Mouse (Mus musculus): ENCODE results near the gene Fkrp.

Fkrp gene

DNA sequence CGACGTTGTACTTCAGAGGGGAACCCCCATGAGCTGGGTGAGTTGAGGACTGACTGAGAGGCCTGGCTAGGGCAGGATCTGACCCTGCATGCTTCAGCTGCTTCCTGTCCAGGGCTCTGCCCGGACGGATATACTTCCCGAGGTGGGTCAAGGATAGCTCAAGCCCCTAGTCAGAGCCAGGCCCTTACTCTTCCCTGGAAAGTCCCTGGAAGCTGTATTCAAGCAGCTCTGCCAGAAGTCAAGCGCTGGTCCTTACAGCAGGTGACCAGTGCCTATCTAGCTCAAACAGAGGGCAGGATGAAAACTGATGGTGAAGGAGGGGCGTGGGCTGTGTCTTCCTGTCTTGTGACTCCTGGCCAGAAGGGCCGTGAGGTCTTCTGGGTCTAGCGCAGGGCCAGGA lies 13.9 kb upstream of the Fkrp start:
- no peak for DNase-seq (ENCODE audit: low spot score)

DNA sequence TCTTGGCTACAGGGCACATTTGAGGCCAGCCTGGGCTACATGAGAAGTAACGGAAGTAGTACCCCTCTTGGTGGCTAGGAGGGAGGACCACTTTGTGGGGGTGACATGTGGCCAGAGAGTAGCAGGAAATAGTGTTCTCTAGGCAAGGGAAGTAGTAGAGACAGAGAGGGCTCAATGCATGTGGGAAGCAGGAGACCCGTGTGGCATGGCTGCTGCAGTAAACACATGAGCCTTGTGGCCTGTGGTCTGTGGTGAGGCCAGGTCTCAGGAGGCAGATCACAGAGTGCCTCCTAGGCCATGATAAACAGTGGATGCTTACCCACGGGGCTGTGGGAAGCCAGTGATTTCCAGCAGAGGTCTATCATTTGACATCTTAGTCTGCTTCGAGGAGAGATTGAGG lies 10.7 kb upstream of the Fkrp start:
- no peak for DNase-seq (ENCODE audit: low spot score)

DNA sequence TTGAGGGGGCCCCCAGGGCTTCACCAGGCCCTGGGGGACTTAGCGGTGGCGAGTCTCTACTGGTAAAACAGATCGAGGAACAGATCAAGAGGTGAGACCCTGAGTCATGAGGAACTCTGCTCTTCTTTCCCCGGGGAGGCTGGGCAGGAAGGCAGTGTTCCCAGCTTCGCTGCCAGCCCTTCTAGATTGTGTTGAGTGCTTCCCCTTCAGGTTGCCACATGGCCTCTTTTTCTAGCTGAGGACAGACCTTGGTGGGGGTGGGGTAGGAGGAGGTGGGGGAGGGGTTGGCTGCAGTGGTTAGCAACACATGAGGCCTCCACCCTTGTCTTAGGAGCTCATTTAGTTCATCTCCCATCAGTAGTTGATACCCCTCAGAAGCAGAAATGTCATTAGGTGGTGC lies 10.0 kb upstream of the Fkrp start:
- DNase-seq (ENCODE audit: low spot score) = no peak

DNA sequence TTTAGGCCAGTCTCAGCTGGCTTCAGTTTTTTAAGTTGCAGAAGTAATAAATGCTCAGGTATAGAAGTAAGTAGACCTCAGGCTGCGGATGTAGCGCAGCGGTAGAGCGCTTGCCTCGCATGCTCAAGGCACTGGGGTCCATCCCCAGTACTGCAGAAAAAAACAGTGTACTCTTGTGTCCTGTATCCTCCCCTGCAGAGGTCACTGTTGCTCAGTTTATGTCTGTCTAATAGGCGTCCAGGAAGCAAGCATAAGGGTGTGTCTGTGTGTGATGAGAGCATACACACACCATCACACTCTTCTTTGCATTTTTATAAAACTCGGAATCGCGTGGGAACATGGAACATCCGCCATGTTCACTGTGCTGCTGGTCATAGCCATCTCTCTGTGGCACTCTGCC lies 9.3 kb upstream of the Fkrp start:
- no peak for DNase-seq (ENCODE audit: low spot score)

DNA sequence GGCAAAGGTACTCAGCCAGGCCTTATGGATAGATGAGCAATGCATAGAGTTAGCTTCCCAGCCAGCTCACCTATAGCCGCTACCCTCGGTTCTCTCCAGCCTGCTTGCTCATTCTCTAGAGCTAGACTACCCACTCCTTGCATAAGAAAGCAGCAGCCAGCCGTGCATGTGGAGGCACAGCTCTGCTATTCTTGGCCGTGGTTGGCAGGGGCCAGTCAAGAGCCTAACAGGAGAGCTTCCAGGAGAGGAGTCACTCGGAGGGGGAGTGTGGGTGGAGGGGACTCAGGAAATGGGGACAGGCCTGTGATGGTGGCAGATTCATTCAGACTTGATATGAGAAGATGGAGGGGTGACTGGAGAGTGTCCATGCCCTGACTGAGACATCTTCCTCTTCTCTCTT lies 7.2 kb upstream of the Fkrp start:
- DNase-seq (ENCODE audit: low spot score) = no peak

DNA sequence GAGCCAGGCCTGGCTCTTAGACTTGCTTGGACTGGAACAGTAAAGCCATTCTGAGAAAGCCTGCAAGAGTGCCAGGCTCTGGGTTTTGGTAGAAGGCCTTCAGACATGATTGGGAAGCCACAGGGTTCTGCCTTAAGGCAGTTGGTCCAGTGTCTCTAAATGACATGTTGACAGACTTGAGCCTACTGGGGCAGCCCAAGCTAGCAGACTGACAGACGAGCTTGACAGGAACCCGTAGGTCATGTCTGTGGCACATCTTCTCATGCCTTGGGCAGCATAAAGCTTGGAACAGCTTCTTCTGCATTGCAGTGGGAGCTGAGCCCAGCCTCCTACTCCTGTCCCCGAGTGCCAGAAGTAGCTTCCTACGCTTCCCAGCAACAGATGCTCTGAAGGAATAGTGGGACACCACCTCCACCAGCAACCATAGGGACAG lies 5.2 kb upstream of the Fkrp start:
- no peak for DNase-seq (ENCODE audit: low spot score)

DNA sequence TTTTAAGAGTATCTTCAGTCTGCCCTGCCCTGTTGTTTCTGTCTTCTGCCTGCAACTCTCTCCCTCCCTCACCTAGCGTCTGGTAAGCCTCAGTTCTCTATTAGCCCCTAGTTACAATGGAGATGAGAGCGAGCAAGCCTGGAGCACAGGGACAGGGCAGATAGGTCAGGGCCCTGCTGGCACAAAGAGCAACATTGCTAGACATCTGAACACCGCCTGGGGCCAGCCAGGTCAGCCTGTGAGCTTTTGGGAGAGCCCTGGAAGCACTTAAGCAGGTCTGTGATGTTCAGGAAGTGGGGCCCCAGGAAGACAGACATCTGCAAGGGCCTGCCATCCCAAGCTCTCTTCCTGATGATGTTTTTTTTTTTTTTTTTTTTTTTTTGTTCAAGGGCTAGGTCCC lies 4.6 kb upstream of the Fkrp start:
- DNase-seq (ENCODE audit: low spot score) = peak; percentile 70

DNA sequence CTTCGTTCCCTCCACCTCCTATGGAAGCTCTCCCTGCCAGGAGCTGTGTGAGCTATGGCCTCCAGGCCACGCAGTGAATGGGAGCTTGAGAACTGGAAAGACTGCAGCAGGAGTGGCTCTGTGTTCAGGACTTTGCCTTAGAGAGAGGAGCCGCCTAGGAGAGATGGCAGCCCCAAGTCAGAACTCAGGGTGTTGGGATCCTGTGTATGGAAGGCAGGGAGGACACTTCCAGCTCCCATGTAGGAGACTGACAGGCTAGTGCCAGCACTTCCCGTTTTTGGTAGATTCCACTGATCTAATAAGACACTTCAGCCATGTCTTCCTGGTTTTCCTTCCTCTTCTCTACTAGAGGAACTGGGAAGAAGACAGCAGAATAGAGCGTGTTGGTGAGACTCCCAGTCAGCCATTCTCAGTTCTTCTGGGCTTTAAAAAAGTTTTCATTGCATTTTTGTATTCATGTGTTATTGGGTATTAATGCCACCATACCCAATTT lies 3.8 kb upstream of the Fkrp start:
- DNase-seq (ENCODE audit: low spot score) = no peak

DNA sequence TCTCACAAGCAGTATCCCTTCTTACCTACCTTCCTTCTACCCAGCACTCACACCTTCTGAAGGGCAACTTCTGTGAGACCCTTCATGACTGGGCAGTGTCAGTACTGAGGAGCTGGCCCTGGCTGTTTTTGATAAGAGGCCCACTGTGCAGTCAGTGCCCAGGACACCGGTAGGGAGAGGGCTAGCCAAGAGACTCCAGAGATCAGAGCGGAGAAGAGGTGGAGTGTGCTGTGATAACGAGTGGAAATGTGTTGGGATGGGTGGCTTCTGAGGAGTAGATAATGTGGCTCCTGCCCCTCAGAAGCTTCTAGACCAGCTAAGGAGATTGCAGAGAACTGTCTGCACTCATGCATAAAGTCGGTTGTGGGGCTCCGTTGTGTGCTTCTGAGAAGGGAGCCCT lies 3.3 kb upstream of the Fkrp start:
- DNase-seq (ENCODE audit: low spot score) = no peak

DNA sequence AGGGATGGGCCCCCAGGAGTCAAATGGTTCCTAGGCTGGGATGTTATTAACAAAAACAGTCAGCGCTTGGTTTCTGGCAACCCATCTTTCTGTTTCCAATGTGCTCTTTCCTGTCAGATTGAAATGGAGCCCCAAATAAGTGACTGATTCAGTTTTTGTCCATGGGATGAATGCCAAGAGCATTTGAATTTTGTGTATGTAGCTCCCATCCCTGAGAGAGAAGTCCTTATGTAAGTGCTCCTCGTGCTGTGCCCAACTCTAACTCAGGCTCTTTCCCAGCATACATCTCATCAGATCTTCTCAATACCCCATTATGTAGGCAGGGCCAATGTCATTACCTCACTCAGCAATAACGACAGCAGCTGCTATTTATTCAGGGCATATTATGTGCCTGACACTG lies 1.2 kb upstream of the Fkrp start:
- DNase-seq (ENCODE audit: low spot score) = no peak

DNA sequence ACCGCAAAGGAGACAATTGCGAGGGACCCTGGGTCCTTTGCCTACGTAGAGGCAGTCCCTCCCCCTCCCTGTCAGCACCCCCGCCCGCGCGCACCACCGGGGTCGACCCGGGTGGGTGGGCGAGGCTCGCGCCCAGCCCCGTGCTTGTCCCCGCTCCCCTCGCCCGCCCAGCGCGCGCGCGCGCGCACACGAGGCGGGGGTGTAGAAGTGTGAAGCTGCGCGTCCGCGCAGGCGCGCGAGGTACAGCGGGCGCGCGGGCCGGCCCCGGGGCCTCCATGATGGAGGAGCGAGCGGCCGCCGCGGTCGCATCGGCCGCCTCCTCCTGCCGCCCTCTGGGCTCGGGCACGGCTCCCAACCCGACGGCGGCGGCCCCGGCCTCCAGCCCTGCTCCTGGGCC lies 456 bp downstream of the Fkrp start:
- DNase-seq (ENCODE audit: low spot score) = peak; percentile 75

DNA sequence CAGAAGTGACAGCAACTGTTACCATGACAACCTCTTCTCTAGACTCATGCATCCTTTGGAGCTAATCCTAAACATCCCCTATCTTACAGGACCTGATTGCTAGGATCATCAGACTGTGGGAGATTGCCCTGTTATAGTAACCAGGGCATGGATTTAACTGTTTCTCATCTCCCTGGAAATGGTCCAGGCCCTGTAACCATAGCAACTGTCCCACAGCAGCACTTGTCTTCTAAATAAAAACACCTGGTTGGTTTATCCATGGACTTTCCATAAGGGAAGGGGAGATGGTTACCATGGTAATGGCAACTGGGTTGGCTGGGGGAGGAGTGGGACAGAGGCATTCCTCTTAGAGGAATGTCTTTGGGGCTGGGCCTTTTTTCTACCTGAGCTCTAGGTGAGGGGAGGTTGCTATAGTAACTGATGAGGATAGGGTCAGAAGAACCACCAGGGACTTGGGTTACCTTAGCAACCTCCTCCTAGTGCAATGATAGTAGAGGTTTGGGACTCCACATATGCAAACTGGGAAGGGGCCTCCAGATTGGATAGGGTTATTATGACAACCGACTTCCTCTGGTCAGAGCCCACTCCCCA lies 1.1 kb downstream of the Fkrp start, which contains the start of gene Strn4:
Gene Strn4 (plus strand): TSS at position 539 of the 591 bp plus-strand sequence.
- peak; percentile 61 for DNase-seq (ENCODE audit: low spot score)

DNA sequence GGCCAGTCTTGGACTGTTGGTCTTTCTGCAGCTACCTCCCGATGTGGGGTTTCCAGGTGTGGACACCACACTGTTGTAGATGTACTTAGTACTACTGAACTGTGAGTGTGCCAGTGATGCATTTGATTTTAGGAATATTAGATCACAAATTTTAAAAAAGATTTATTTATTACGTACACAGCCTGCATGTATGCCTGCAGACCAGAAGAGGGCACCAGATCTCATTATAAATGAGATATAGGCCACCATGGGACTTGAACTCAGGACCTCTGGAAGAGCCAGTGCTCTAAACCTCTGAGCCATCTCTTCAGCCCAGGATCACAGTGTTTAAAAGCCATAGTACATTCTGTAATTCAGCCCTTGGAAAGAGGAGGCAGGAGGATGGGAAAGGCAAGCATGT lies 4.0 kb downstream of the Fkrp start:
- DNase-seq (ENCODE audit: low spot score) = no peak

DNA sequence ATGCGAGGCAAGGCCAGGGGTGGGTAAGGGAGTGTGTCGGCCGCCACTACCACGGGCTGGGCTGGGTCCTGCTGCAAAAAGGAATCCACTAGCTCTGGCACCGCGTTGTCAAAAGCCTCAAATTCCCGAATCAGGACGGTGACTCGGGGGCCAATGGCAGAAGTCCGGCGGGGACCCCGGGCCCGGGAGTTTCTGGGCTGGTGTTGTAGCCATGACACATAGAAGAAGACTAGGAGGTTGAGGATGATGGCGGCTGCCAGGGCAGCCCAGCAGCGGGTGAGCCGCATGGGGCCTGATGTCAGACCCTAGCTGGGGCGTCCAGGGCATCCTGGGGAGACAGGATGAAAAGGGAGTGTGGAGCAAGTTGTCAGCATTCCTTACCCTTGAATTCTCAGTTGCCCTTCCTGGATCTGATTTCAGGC lies 4.9 kb downstream of the Fkrp start:
- no peak for DNase-seq (ENCODE audit: low spot score)

DNA sequence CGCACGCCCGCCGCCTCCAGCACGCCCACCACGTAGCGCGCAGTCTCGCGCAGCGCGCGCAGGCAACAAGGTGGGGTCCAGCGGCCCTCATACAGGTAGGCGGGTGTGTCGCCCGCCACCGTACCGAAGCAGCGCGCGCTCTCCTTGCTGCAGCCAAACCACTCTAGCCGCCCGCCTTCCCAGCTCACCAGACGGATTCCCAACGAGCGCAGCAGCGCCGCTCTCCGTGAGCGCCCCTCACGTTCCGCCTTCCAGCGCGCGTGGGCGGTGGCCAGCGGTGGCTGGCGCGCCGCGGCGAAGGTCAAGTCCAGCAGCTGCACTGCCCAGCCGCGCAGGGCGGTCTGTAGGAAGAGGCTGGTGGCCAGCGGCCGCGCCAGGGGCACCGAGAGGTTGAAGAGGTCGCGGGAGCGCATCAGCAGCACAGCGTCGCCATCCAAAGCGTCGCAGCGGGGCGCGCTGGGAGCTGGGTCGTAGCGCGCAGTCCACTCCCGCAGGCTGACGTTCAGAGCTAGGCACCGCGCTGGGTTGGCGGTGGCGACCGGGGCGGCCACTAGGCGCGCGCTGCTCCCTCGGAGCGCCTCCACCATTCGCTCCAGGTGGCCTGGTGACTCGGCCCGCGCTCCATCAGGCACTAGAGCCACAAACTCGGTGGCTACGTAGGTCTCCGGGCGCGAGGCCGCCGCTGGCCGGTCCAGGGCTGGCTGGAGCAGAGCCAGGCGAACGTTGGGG lies 5.4 kb downstream of the Fkrp start:
- DNase-seq (ENCODE audit: low spot score) = peak; percentile 79

DNA sequence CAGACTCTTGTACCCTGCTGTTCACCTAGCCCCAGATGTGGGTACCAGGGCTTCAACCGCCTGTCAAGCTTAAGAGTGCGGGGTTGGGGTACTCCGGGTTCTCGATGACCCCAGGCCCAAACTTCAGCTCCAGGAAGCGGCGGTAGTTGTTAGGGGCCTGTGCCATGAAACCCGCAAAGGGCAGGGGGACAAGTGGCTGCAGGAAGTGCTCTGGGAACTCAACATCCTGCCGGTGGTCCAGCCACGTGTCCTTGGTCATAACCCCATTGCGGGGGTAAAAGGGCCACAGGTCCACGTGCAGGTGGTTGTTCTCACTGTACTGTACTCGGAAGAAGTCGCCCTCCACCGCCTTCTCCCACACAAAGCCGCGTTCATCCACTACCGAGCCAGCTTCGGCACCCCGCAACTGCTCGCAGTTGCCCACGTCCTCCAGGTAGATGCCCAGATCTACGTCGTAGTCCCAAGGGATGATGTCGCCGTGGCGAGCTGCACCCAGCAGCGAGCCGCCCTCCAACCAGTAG lies 6.1 kb downstream of the Fkrp start:
- no peak for DNase-seq (ENCODE audit: low spot score)

DNA sequence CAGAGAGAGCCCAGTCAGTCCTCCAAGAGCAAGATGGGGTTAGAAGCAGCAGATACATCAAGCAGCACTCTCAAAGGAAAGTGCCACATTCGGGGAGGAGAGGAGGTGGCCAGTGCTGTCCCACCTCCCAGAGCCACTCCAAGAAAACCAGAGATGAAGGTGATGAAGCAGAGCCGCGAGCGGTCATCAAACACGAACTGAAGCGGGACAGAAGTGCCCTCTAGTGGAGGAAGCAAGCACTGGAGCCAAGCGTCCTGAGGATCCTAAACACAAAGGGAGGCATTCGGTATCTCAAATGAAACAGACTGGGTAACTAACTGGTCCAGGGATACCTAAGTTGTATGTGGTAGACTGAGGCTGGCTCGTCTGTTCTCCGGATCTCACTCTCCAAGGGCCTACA lies 6.8 kb downstream of the Fkrp start:
- peak; percentile 90 for DNase-seq (ENCODE audit: low spot score)

DNA sequence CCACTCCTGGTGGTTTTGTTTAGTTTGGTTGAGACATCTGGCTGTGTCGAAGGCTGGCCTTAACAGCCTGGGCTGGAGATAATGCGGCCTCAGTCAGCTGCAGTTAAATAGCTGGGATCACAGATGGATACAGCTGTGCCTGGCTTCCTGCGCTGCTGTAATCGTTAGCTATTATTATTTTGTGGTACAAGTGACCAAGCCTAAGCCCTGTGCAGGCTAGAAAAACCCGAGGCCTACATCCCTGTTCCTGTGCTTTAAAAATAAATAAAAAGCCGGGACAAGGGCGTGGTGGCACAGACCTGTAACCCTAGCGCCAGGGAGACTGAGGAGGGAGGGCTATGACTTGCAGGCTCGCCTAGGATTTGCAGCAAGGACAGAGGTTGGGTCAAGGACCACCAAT lies 7.9 kb downstream of the Fkrp start:
- no peak for DNase-seq (ENCODE audit: low spot score)

DNA sequence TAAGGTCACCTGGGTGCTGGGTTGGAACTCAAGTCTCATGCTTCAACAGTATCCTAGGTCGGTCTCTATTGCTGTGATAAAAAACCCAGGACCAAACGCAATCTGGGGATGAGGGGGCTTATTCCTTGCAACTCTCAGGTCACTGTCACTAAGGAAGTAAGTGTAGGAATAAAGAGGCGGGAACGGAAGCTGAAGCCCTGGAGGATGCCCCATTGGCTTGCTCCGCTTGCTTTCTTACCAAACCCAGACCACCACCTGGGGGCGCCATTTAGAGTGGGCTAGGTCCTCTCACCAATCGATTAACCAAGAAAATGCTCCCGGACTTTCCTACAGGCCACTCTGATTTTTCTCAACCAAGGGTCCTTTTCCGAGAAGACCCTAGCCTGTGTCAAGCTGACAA lies 8.6 kb downstream of the Fkrp start:
- no peak for DNase-seq (ENCODE audit: low spot score)

DNA sequence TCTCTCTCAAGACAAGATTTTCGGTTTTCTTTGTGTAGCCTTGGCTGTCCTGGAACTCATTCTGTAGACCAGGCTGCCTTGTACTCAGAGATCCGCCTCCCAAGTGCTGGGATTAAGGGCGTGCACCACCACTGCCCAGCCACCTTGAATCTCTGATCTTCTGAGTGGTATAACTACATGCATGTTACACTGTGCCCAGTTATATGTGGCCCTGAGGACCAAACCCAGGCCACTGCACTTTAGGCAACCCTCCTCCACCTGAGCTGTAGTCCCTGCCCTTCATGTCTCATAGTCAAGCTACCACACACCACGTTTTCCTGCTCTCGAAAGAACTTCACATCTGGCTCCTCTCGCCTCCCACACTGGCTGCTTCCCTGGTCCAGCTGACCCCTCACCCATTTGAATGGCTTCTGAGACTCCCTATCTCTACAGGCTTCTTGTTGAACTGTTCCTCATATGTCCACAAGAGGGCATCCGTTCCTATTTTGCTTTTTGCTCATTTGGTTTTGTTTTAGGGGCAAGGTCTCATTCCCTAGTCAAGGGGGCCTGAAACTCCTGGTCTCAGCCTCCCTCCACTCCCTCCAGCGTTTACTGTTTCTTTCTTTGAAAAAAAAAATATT lies 12.0 kb downstream of the Fkrp start:
- peak; percentile 73 for DNase-seq (ENCODE audit: low spot score)

DNA sequence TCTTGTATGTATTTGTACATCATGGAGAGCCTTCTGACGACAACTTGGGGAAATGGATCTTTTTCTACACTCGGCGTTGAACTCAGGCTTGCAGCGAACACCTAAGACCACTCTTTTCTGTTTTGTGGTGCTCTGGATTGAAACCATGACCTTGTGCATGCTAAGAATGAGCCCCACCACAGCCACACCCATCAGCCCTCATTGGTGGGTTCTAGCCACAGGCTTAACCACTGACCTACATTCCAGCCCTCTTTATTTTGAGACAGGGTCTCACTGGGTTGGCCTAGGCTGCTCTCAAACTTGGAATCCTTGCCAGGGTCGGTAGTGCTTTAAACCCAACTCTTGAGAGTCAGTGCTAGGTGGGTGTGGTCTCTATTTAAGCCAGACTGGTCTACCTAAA lies 21.6 kb downstream of the Fkrp start:
- DNase-seq (ENCODE audit: low spot score) = no peak

DNA sequence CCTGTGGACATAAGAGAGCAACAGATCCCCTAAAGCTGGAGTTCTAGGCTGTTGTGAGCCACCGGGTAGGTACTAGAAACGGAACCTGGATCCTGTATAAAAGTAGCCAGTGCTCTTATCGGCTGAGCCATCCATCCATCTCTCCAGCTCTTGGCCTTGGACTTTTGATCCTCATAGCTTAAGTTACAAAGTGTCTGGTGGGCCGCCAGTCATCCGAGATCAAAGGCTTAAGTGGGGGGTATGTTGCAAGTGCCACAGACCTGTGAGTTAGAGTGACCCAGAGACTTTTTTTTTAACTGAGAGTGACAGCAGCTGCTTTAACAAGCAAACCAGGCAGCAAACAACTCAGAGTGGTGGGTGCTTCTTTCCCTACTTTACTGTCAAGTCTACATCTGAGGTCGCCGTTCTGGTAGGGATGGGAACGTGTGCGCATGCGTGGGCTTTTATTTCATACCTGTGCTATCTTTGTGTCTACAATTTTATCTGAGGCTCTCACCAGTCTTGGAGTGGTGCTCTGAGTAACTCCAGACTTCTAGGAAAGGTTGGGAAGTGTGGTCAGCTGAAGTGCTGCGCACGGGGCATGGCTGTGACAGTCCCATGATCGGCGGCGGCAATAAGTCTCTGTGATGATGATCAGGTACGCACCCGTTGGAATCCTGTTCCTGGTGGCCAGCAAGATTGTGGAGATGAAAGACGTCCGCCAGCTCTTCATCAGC lies 23.4 kb downstream of the Fkrp start:
- no peak for DNase-seq (ENCODE audit: low spot score)

DNA sequence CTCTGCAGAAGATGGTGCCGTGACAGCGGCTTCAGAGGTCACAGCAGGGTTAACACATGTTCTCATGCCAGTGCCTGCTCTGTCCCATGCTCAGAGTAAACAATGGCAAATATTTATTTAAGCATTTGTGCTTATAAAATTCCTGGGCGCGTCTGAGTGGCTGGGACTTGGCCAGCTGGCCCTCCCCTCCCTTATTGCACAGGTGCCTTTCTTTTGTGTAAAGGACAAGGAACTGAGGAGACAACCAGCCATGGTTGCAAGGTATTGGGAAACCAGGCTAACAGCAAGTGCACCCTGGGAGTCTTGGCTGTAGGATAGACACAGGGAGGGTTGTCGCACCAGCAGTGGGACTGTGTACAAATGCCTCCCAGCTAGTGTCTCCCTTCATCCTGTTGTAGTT lies 24.2 kb downstream of the Fkrp start:
- DNase-seq (ENCODE audit: low spot score) = no peak
